Mouse (Mus musculus) erythroblast, adult 5-6 weeks (primary cell): ENCODE measurements around the gene Tmem56. TPM values are rescaled to one million over a fixed set of nuclear protein-coding genes. Genes with fewer than 3 reads are reported as not detected.
A peak's percentile ranks its signal among the peaks of the same experiment; 100 is the strongest.

Source experiments
- ATAC-seq: replicated peaks from 2 replicates; pipeline ENCODE4 v1.8.0; 2016; ENCODE audit warnings: moderate number of reproducible peaks, mild to moderate bottlenecking, moderate TSS enrichment, inconsistent platforms; ENCODE audit not compliant: poor library complexity, low FRiP score, severe bottlenecking
- total RNA-seq, 2 experiments: library from RNA; stranded (forward) in 1 of 2; stranded (reverse) in 1 of 2; fragments of 150-400 nt in 1 of 2; fragments of 200-764, 138-1000 nt in 1 of 2; gene quantifications; 2 replicates each; pipeline versions ENCODE4 v1.2.3 to v1.2.4; 2015 to 2017; ENCODE audit warnings: low replicate concordance in 2 of 2

Gene Tmem56
- total RNA-seq, 2 experiments from 2014 or later: 11.0 to 16.7 TPM

GRCm38 (mm10) chr3:121250048-121250447, 32.9 kb downstream of the Tmem56 start:
- peak; percentile 51; the same call in 1 of the 2 replicates for ATAC-seq

GRCm38 (mm10) chr3:121242941-121243340, 40.0 kb downstream of the Tmem56 start:
- no peak for ATAC-seq

- ATAC-seq: no peak
Measured at GRCm38 (mm10) chr3:121242111-121242936, 40.6 kb downstream of the Tmem56 start.

GRCm38 (mm10) chr3:121240362-121241040, 42.4 kb downstream of the Tmem56 start:
- ATAC-seq: no peak

- no peak for ATAC-seq
Measured at GRCm38 (mm10) chr3:121239096-121239495, 43.8 kb downstream of the Tmem56 start.

- ATAC-seq: no peak
Measured at GRCm38 (mm10) chr3:121224763-121225162, 58.1 kb downstream of the Tmem56 start.

GRCm38 (mm10) chr3:121224185-121224584, 58.7 kb downstream of the Tmem56 start:
- ATAC-seq: no peak

GRCm38 (mm10) chr3:121221987-121222386, 60.9 kb downstream of the Tmem56 start:
- ATAC-seq: peak; percentile 49; the same call in 1 of the 2 replicates

GRCm38 (mm10) chr3:121217011-121217410, 65.9 kb downstream of the Tmem56 start:
- ATAC-seq: no peak

- ATAC-seq: no peak
Measured at GRCm38 (mm10) chr3:121213501-121213900, 69.4 kb downstream of the Tmem56 start.

- ATAC-seq: no peak
Measured at GRCm38 (mm10) chr3:121212156-121212555, 70.7 kb downstream of the Tmem56 start.

GRCm38 (mm10) chr3:121208994-121209393, 73.9 kb downstream of the Tmem56 start:
- ATAC-seq: no peak

- ATAC-seq: no peak
Measured at GRCm38 (mm10) chr3:121206202-121206882, 76.6 kb downstream of the Tmem56 start.

GRCm38 (mm10) chr3:121202638-121203037, 80.3 kb downstream of the Tmem56 start:
- ATAC-seq: no peak

GRCm38 (mm10) chr3:121201012-121201747, 81.7 kb downstream of the Tmem56 start:
- peak; percentile 97 for ATAC-seq

- no peak for ATAC-seq
Measured at GRCm38 (mm10) chr3:121189199-121189598, 93.7 kb downstream of the Tmem56 start.

GRCm38 (mm10) chr3:121187510-121187909, 95.4 kb downstream of the Tmem56 start:
- ATAC-seq: no peak

GRCm38 (mm10) chr3:121186925-121187324, 96.0 kb downstream of the Tmem56 start:
- ATAC-seq: no peak

GRCm38 (mm10) chr3:121185197-121185596, 97.7 kb downstream of the Tmem56 start:
- ATAC-seq: no peak

GRCm38 (mm10) chr3:121176011-121176410, 106.9 kb downstream of the Tmem56 start:
- ATAC-seq: no peak
